Mouse (Mus musculus): ENCODE results near the gene Ndufs8. TPM values are rescaled to one million over a fixed set of nuclear protein-coding genes. Genes with fewer than 3 reads are reported as not detected.
"Not testable (repeated sequence)": the region's sequence is repeated elsewhere in the genome, so short reads cannot be mapped to it uniquely, and the experiment has no call there.

Gene Ndufs8
- total RNA-seq (2021), result 100 to 1,000 TPM; 134 to 151 TPM

- peak; percentile 71 to 87 for DNase-seq (ENCODE audit: extremely low spot score in 1 of 2, low spot score in 1 of 2)
Observed at GRCm38 (mm10) chr19:3912337-3913204, at the start of gene Ndufs8. TSS of gene Ndufs8 (minus strand) at chr19:3912774.

GRCm38 (mm10) chr19:3961805-3962204 lies 49.2 kb upstream of the Ndufs8 start:
- DNase-seq (ENCODE audit: extremely low spot score in 1 of 2, low spot score in 1 of 2), result not testable (repeated sequence)

GRCm38 (mm10) chr19:3960211-3960610 lies 47.6 kb upstream of the Ndufs8 start:
- DNase-seq (ENCODE audit: extremely low spot score in 1 of 2, low spot score in 1 of 2), result no peak

- no peak for DNase-seq (ENCODE audit: extremely low spot score in 1 of 2, low spot score in 1 of 2)
Observed at GRCm38 (mm10) chr19:3959030-3959429, 46.5 kb upstream of the Ndufs8 start.

GRCm38 (mm10) chr19:3958470-3958869 lies 45.9 kb upstream of the Ndufs8 start, which contains the start of gene Aldh3b3:
TSS of gene Aldh3b3 (plus strand) at chr19:3958645.
- no peak for DNase-seq (ENCODE audit: extremely low spot score in 1 of 2, low spot score in 1 of 2)

- DNase-seq (ENCODE audit: extremely low spot score in 1 of 2, low spot score in 1 of 2), result not testable (repeated sequence)
Observed at GRCm38 (mm10) chr19:3957296-3958036, 44.9 kb upstream of the Ndufs8 start.

GRCm38 (mm10) chr19:3955804-3956203 lies 43.2 kb upstream of the Ndufs8 start:
- DNase-seq (ENCODE audit: extremely low spot score in 1 of 2, low spot score in 1 of 2), result no peak

- DNase-seq (ENCODE audit: extremely low spot score in 1 of 2, low spot score in 1 of 2), result no peak
Observed at GRCm38 (mm10) chr19:3955033-3955432, 42.5 kb upstream of the Ndufs8 start.

GRCm38 (mm10) chr19:3952099-3952498 lies 39.5 kb upstream of the Ndufs8 start:
- DNase-seq (ENCODE audit: extremely low spot score in 1 of 2, low spot score in 1 of 2), result no peak

- no peak for DNase-seq (ENCODE audit: extremely low spot score in 1 of 2, low spot score in 1 of 2)
Observed at GRCm38 (mm10) chr19:3951461-3951860, 38.9 kb upstream of the Ndufs8 start.

GRCm38 (mm10) chr19:3950331-3950730 lies 37.8 kb upstream of the Ndufs8 start:
- no peak for DNase-seq (ENCODE audit: extremely low spot score in 1 of 2, low spot score in 1 of 2)

- no peak for DNase-seq (ENCODE audit: extremely low spot score in 1 of 2, low spot score in 1 of 2)
Observed at GRCm38 (mm10) chr19:3948546-3948945, 36.0 kb upstream of the Ndufs8 start.

GRCm38 (mm10) chr19:3947813-3948212 lies 35.2 kb upstream of the Ndufs8 start:
- DNase-seq (ENCODE audit: extremely low spot score in 1 of 2, low spot score in 1 of 2), result no peak

- DNase-seq (ENCODE audit: extremely low spot score in 1 of 2, low spot score in 1 of 2), result peak; percentile 59 to 85
Observed at GRCm38 (mm10) chr19:3946715-3947114, 34.1 kb upstream of the Ndufs8 start.

GRCm38 (mm10) chr19:3945872-3946564 lies 33.4 kb upstream of the Ndufs8 start:
- DNase-seq (ENCODE audit: extremely low spot score in 1 of 2, low spot score in 1 of 2), result no peak

- DNase-seq (ENCODE audit: extremely low spot score in 1 of 2, low spot score in 1 of 2), result no peak
Observed at GRCm38 (mm10) chr19:3942986-3943735, 30.6 kb upstream of the Ndufs8 start.

GRCm38 (mm10) chr19:3942315-3942714 lies 29.7 kb upstream of the Ndufs8 start:
- DNase-seq (ENCODE audit: extremely low spot score in 1 of 2, low spot score in 1 of 2), result no peak

- no peak for DNase-seq (ENCODE audit: extremely low spot score in 1 of 2, low spot score in 1 of 2)
Observed at GRCm38 (mm10) chr19:3935896-3936850, 23.6 kb upstream of the Ndufs8 start.

Data from layer of hippocampus, postnatal 25 days (tissue).